Mouse (Mus musculus): Measurements from ENCODE around the gene Cacnb1. TPM values are rescaled to one million over a fixed set of nuclear protein-coding genes. Genes with fewer than 3 reads are reported as not detected.
A peak's percentile ranks its signal among the peaks of the same experiment; 100 is the strongest.

Cacnb1 gene
- polyA plus RNA-seq, 1 experiment from 2014 or later = 12.8 TPM

DNA sequence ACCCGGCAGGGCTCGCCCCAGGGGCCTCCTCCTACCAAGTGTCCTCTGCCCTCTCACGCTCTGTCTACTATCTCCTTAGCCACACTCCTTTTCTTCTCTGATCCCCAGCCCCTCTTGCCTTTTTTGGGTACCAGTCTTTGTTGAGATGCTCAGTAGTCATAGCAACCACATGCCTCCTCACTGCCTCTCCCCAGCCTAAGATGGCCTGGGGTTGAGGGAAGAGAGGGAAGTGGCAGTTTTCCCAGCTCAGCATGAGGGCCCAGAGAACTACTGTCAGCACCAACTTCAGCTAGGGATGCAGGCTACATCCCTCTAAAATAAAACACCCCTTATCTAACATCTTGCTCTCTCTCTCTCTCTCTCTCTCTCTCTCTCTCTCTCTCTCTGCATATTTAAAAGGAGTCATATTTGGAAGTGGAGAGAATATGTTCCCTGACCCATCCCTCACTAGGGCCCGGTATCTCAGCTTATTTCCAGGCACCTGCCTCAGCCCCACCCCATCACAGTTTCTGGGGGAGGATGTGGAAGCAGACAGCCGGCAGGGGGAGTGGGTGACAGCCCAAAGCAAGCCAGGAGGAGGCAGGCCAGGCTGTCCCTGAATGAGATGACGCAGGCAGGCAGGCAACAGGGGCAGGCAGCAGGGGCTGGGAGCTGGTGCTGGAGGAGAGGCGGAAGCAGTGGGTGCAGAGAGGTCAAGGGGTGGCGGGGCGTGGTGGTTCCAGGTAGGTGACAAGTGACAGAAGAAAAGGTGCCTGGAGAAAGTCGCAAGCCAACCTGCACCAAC lies 3.8 kb downstream of the Cacnb1 start:
- no peak overlapping the region for H3K4me3 ChIP-seq (ENCODE audit: low read length)
- no peaks in the 10 kb centered on the region for H3K9me3 ChIP-seq (ENCODE audit: low read length)
- peaks cover 26% of the 10 kb centered on the region for H3K36me3 ChIP-seq (ENCODE audit: insufficient read depth, low read length)
- peaks cover 39% of the 10 kb centered on the region for H3K4me1 ChIP-seq (ENCODE audit: insufficient read depth, low read length)
- H3K27me3 ChIP-seq (ENCODE audit: insufficient read depth, low read length) = no peaks in the 10 kb centered on the region
- 36% methylated on average over 10 of the region's 10 CpGs for WGBS
- no peak overlapping the region for H3K27ac ChIP-seq (ENCODE audit: low read length)
- no peak for ATAC-seq (ENCODE audit: low FRiP score, low TSS enrichment)
- peak overlapping the region; percentile 1; the same call in 1 of the 2 replicates for H3K4me2 ChIP-seq (replicated peaks; ENCODE audit: low read depth, low read length)
- no peak overlapping the region for H3K9ac ChIP-seq (replicated peaks; ENCODE audit: low read length)

GRCm38 (mm10) chr11:98018222-98018621 lies 4.6 kb downstream of the Cacnb1 start:
- no peak overlapping the region for H3K4me2 ChIP-seq (replicated peaks; ENCODE audit: low read depth, low read length)
- ATAC-seq (ENCODE audit: low FRiP score, low TSS enrichment) = no peak
- H3K36me3 ChIP-seq (ENCODE audit: insufficient read depth, low read length) = peaks cover 27% of the 10 kb centered on the region
- 57% methylated on average over 6 of the region's 6 CpGs for WGBS
- H3K9me3 ChIP-seq (ENCODE audit: low read length) = no peaks in the 10 kb centered on the region
- no peak overlapping the region for H3K9ac ChIP-seq (replicated peaks; ENCODE audit: low read length)
- peaks cover 34% of the 10 kb centered on the region for H3K4me1 ChIP-seq (ENCODE audit: insufficient read depth, low read length)
- no peak overlapping the region for H3K27ac ChIP-seq (ENCODE audit: low read length)
- no peaks in the 10 kb centered on the region for H3K27me3 ChIP-seq (ENCODE audit: insufficient read depth, low read length)
- H3K4me3 ChIP-seq (ENCODE audit: low read length) = no peak overlapping the region

- no peak for ATAC-seq (ENCODE audit: low FRiP score, low TSS enrichment)
- Histone ChIP-seq H3K4me1 (ENCODE audit: insufficient read depth, low read length) (peaks cover 30% of the 10 kb centered on the region), H3K36me3 (ENCODE audit: insufficient read depth, low read length) (peaks cover 27% of the 10 kb centered on the region), H3K9ac (replicated peaks; ENCODE audit: low read length) (no peak overlapping the region), H3K27ac (ENCODE audit: low read length) (no peak overlapping the region), H3K27me3 (ENCODE audit: insufficient read depth, low read length) (no peaks in the 10 kb centered on the region), H3K4me2 (replicated peaks; ENCODE audit: low read depth, low read length) (no peak overlapping the region), H3K4me3 (ENCODE audit: low read length) (no peak overlapping the region), H3K9me3 (ENCODE audit: low read length) (no peaks in the 10 kb centered on the region)
- 49% methylated on average over 4 of the region's 4 CpGs for WGBS
Observed at GRCm38 (mm10) chr11:98016824-98017223, 6.0 kb downstream of the Cacnb1 start.

DNA sequence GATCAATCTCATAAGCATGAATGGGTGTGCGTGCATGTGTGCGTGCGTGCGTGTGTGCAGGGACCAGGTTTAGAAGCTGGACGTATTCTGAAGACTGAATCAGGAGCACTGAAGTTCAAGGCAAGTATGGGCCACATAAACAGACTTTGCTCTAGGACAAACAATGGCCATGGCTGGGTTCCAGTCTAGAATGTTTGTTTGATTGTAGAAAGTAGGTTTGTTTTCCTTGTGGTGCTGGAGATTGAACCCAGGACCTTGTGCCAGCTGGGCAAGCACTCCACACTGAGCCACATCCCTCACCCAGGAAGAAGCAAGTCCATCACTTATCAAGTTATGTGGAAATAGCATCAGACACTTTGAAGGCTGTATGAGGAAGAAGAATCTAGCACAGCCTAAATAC lies 6.7 kb downstream of the Cacnb1 start:
- no peak for ATAC-seq (ENCODE audit: low FRiP score, low TSS enrichment)
- no peak overlapping the region for H3K4me3 ChIP-seq (ENCODE audit: low read length)
- H3K9ac ChIP-seq (replicated peaks; ENCODE audit: low read length) = no peak overlapping the region
- H3K4me1 ChIP-seq (ENCODE audit: insufficient read depth, low read length) = peaks cover 23% of the 10 kb centered on the region
- no peak overlapping the region for H3K4me2 ChIP-seq (replicated peaks; ENCODE audit: low read depth, low read length)
- no peak overlapping the region for H3K27ac ChIP-seq (ENCODE audit: low read length)
- no peaks in the 10 kb centered on the region for H3K27me3 ChIP-seq (ENCODE audit: insufficient read depth, low read length)
- 89% methylated on average over 5 of the region's 5 CpGs for WGBS
- no peaks in the 10 kb centered on the region for H3K9me3 ChIP-seq (ENCODE audit: low read length)
- peaks cover 31% of the 10 kb centered on the region for H3K36me3 ChIP-seq (ENCODE audit: insufficient read depth, low read length)

GRCm38 (mm10) chr11:98012831-98013230 lies 10.0 kb downstream of the Cacnb1 start:
- Histone ChIP-seq H3K27ac (ENCODE audit: low read length) (no peak overlapping the region), H3K9ac (replicated peaks; ENCODE audit: low read length) (no peak overlapping the region), H3K4me1 (ENCODE audit: insufficient read depth, low read length) (no peaks in the 10 kb centered on the region), H3K27me3 (ENCODE audit: insufficient read depth, low read length) (no peaks in the 10 kb centered on the region), H3K4me3 (ENCODE audit: low read length) (no peak overlapping the region), H3K9me3 (ENCODE audit: low read length) (no peaks in the 10 kb centered on the region), H3K4me2 (replicated peaks; ENCODE audit: low read depth, low read length) (no peak overlapping the region), H3K36me3 (ENCODE audit: insufficient read depth, low read length) (peaks cover 51% of the 10 kb centered on the region)
- ATAC-seq (ENCODE audit: low FRiP score, low TSS enrichment) = no peak
- 87% methylated on average over 10 of the region's 10 CpGs for WGBS

- Histone ChIP-seq H3K36me3 (ENCODE audit: insufficient read depth, low read length) (peaks cover 45% of the 10 kb centered on the region), H3K4me3 (ENCODE audit: low read length) (no peak overlapping the region), H3K9me3 (ENCODE audit: low read length) (no peaks in the 10 kb centered on the region), H3K4me2 (replicated peaks; ENCODE audit: low read depth, low read length) (no peak overlapping the region), H3K9ac (replicated peaks; ENCODE audit: low read length) (no peak overlapping the region), H3K27ac (ENCODE audit: low read length) (no peak overlapping the region), H3K4me1 (ENCODE audit: insufficient read depth, low read length) (no peaks in the 10 kb centered on the region), H3K27me3 (ENCODE audit: insufficient read depth, low read length) (no peaks in the 10 kb centered on the region)
- WGBS = 73% methylated on average over 9 of the region's 9 CpGs
- no peak for ATAC-seq (ENCODE audit: low FRiP score, low TSS enrichment)
Observed at GRCm38 (mm10) chr11:98011716-98012115, 11.1 kb downstream of the Cacnb1 start.

DNA sequence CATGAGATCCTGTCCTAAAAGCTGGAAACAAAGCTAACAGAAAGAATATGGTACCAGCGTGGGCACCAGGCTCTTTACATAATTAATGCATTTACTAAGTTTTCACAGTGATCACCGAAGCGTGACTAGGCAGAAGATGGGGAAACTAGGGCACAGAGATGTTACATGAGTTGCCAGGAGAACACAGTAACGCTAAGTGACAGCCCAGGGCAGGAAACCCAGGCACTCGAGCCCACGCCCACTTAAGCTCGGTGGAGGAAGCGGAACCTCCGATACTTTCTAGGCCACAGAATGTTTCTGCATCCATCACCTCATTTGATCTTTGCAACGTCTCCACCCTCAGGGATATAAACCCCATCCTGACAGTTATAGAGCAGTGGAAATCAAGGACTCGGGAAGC lies 14.7 kb downstream of the Cacnb1 start:
- Histone ChIP-seq H3K4me3 (ENCODE audit: low read length) (no peak overlapping the region), H3K27me3 (ENCODE audit: insufficient read depth, low read length) (no peaks in the 10 kb centered on the region), H3K27ac (ENCODE audit: low read length) (no peak overlapping the region), H3K36me3 (ENCODE audit: insufficient read depth, low read length) (peaks cover 33% of the 10 kb centered on the region), H3K4me1 (ENCODE audit: insufficient read depth, low read length) (peaks cover 7% of the 10 kb centered on the region), H3K9ac (replicated peaks; ENCODE audit: low read length) (no peak overlapping the region), H3K4me2 (replicated peaks; ENCODE audit: low read depth, low read length) (no peak overlapping the region), H3K9me3 (ENCODE audit: low read length) (no peaks in the 10 kb centered on the region)
- no peak for ATAC-seq (ENCODE audit: low FRiP score, low TSS enrichment)
- WGBS = 69% methylated on average over 11 of the region's 11 CpGs

DNA sequence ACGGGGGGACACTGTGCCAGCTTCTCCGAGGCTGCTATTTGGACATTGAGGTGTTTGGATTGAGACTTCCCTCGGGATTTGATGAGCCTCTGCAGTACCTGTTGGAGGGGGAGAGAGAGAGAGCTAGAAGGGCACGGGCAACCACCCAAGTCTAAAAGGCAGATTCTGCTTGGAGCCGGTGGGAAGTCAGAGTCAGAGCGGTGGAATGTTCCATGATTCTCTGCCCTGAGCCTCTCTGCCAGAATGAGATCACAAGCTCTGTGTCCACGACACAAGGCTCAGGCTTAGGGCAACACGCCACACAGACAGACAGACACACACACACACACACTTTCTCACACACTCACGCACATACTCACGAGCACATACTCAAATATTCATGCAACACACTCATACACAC lies 17.1 kb downstream of the Cacnb1 start:
- H3K9ac ChIP-seq (replicated peaks; ENCODE audit: low read length) = no peak overlapping the region
- no peak for ATAC-seq (ENCODE audit: low FRiP score, low TSS enrichment)
- H3K4me2 ChIP-seq (replicated peaks; ENCODE audit: low read depth, low read length) = no peak overlapping the region
- peaks cover 24% of the 10 kb centered on the region for H3K36me3 ChIP-seq (ENCODE audit: insufficient read depth, low read length)
- H3K27ac ChIP-seq (ENCODE audit: low read length) = no peak overlapping the region
- H3K4me1 ChIP-seq (ENCODE audit: insufficient read depth, low read length) = peaks cover 15% of the 10 kb centered on the region
- no peaks in the 10 kb centered on the region for H3K9me3 ChIP-seq (ENCODE audit: low read length)
- H3K27me3 ChIP-seq (ENCODE audit: insufficient read depth, low read length) = 0 out of 2 replicates have a peak, but pooled peaks cover 3% of the 10 kb centered on the region
- WGBS = 88% methylated on average over 10 of the region's 10 CpGs
- H3K4me3 ChIP-seq (ENCODE audit: low read length) = no peak overlapping the region

DNA sequence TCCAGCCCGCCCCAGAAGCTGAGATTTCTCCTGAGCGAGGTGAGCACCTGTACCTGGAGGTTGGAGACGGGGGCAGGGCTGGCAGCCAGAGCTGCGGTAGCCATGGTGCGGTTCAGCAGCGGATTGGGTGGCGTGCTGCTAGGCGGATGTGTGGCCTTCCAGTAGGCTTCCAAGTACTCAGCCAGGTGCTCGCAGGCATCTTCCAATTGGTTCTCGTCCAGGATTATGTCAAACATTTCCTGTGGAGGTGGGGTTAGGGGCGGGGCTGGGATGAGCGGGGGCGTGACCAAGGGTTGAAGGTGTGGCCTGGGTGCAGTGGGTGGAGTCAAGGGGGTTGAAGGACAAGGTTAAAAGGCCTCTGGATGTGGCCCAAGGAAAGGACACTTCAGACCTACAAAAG lies 17.8 kb downstream of the Cacnb1 start:
- no peak overlapping the region for H3K4me2 ChIP-seq (replicated peaks; ENCODE audit: low read depth, low read length)
- no peak overlapping the region for H3K9ac ChIP-seq (replicated peaks; ENCODE audit: low read length)
- no peak for ATAC-seq (ENCODE audit: low FRiP score, low TSS enrichment)
- H3K4me3 ChIP-seq (ENCODE audit: low read length) = no peak overlapping the region
- H3K27me3 ChIP-seq (ENCODE audit: insufficient read depth, low read length) = 0 out of 2 replicates have a peak, but pooled peaks cover 3% of the 10 kb centered on the region
- H3K27ac ChIP-seq (ENCODE audit: low read length) = no peak overlapping the region
- no peaks in the 10 kb centered on the region for H3K9me3 ChIP-seq (ENCODE audit: low read length)
- H3K4me1 ChIP-seq (ENCODE audit: insufficient read depth, low read length) = peaks cover 16% of the 10 kb centered on the region
- WGBS = 58% methylated on average over 13 of the region's 13 CpGs
- H3K36me3 ChIP-seq (ENCODE audit: insufficient read depth, low read length) = peaks cover 21% of the 10 kb centered on the region

- 66% methylated on average over 8 of the region's 8 CpGs for WGBS
Observed at GRCm38 (mm10) chr11:98004161-98004560, 18.7 kb downstream of the Cacnb1 start.

More at GRCm38 (mm10) chr11:98004161-98004560, 18.7 kb downstream of the Cacnb1 start:
- Histone ChIP-seq H3K4me1 (ENCODE audit: insufficient read depth, low read length) (peaks cover 19% of the 10 kb centered on the region), H3K4me3 (ENCODE audit: low read length) (no peak overlapping the region), H3K27ac (ENCODE audit: low read length) (no peak overlapping the region), H3K9me3 (ENCODE audit: low read length) (no peaks in the 10 kb centered on the region), H3K9ac (replicated peaks; ENCODE audit: low read length) (no peak overlapping the region), H3K27me3 (ENCODE audit: insufficient read depth, low read length) (0 out of 2 replicates have a peak, but pooled peaks cover 3% of the 10 kb centered on the region), H3K36me3 (ENCODE audit: insufficient read depth, low read length) (peaks cover 14% of the 10 kb centered on the region), H3K4me2 (replicated peaks; ENCODE audit: low read depth, low read length) (no peak overlapping the region)
- no peak for ATAC-seq (ENCODE audit: low FRiP score, low TSS enrichment)

Measured in kidney, embryonic 16.5 days (tissue).